Mouse (Mus musculus) WW6 (cell line): ENCODE measurements around the gene Xpo4.

ENCODE experiments used
- DNase-seq: peaks from one replicate; pipeline ENCODE4 v3.0.0-alpha.2; 2013; ENCODE audit warnings: low read depth, low spot score

Gene Xpo4

GRCm38 (mm10) chr14:57609816-57610329 is 55.4 kb downstream of the Xpo4 start:
- no peak for DNase-seq

DNA sequence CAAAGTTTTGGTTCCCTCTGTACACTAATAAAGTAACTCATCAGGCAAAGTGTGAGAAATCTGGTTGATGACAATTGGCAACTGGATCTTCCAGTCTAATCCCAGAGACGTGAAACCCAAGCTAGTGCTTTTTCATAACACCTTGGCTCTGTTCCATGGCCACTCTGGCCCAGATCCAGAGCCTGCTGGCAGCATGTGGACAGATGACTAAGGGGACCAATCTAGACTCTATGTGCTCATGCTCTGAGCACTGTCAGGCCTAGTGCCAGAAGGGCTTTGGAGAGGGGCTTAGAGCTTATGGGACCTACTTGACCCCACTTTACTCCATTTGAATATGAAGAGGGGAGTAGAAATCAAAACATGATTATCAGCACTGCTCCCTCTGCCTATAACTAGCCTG is 57.7 kb downstream of the Xpo4 start:
- no peak for DNase-seq

- no peak for DNase-seq
Observed at GRCm38 (mm10) chr14:57606663-57607365, 58.4 kb downstream of the Xpo4 start.

- no peak for DNase-seq
Observed at GRCm38 (mm10) chr14:57593279-57593678, 72.0 kb downstream of the Xpo4 start.

DNA sequence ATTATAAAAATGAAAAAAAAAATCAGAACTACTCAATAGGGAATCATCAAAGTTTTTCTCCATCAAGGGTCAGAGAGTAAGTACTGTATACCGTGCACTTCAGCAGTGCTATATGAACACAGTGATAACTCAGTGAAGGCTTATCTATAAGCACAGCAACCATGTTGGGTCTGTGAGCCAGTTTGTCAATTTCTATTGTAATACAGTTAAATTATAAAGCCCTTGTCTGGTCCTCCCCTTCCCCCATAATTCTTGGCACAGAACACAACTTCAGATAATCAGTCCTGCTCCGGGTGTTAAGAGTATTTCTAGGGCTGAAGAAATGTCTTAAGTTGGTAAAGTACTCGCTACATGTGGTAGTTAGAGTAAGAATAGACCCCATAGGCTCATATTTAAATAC is 73.4 kb downstream of the Xpo4 start:
- no peak for DNase-seq

DNA sequence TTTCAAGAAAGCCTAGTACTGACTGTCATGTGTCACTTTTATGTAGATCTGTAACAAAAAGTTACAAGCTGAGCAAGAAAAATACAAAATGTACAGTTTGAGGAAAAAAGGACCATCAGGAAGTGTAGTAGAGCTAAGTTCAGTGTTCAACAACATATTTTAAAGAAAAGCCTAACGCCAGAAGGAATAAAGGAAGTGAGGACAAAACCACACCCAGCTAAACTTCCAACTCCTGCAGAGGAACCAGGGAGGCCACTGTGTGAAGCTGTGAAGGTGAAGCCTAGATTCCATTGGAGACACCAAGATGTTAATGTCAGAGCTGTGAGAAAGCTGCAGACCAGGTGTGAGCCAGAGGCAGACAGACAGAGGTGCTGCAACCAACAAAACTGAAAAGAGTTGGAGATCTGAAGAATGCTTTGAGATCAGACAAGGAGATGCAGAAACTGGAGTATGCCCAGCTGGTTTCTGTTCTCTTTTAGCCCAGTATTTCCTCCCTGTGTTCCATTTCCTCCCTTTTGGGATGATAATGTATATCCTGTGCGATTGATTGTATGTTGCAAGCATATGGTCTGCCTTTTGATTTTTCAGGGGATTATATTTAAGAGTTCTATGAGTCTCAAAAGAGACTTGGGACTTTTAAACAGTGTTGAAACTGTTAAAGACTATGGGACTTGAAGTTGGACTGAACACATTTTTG is 88.7 kb downstream of the Xpo4 start:
- DNase-seq, result no peak

- no peak for DNase-seq
Observed at GRCm38 (mm10) chr14:57574792-57575587, 90.2 kb downstream of the Xpo4 start.

DNA sequence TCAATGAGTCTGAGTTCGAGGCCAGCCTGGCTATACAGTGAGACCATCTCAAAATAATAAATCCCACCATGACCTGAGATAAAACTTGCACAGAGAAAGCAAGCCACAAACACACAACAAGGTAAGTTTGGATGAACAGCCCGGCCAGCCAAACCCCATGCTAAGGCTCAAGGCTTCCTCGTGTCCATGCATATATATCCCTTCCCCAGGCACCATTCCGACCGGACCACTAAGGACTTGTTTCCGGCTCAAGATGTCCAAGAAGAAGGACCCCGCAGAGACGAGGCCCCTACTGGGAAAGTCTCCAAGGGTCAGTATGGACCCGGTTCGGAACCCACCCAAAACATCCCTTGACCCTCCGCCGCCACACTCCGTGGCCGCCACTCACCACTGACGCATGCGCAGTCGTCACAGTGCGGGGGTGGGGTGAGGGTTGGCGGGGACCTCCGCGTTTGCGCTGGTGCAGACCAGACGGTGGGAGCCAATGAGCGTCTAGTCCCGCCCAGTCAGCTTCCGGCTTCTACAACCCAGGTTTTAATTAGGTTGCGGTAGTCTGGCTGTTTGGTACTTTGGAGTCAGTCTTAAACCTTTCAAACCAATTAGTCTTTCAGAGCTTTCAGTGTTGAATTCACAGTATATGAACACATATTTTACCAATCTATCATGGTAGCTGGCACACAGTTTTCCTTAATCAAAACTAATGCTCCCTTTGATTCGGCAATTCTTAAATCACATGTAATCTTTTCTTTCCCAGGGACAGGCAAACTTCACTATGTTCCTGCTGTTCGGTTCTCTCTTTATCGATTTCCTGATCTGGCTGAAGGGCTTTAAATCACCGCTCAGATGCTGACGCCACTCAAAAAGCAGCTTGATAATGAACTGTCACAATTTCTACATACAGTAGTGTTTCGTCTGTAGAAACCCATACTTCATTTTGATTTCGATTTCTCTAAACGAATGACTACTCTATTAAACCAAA is 93.8 kb downstream of the Xpo4 start, which contains the start of gene Eef1akmt1:
TSS of gene Eef1akmt1 (minus strand) at position 458 of the 979 bp plus-strand sequence.
- DNase-seq, result peak; percentile 80

GRCm38 (mm10) chr14:57565626-57566025 is 99.6 kb downstream of the Xpo4 start:
- no peak for DNase-seq

GRCm38 (mm10) chr14:57556922-57557321 is 108.3 kb downstream of the Xpo4 start:
- no peak for DNase-seq

- DNase-seq, result no peak
Observed at GRCm38 (mm10) chr14:57555471-57556070, 109.7 kb downstream of the Xpo4 start.

GRCm38 (mm10) chr14:57554434-57554833 is 110.8 kb downstream of the Xpo4 start:
- DNase-seq, result no peak

DNA sequence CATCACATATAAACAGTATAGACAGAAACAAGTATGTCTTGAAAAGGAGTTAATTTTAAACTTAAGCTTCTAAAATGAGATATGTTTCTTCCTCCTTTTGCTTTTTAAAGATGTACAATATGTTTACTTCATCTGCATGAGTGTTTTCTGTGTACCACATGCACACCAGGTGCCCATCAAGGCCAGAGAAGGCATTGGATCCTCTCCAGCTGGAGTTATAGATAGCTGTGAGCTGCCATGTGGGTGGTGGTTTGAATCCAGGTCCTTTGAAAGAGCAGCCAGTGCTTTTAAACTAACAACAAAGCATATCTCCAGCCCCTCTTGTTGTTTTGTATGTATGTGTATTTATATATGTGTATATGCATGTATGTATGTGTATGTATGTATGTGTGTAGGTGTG is 112.3 kb downstream of the Xpo4 start:
- no peak for DNase-seq

DNA sequence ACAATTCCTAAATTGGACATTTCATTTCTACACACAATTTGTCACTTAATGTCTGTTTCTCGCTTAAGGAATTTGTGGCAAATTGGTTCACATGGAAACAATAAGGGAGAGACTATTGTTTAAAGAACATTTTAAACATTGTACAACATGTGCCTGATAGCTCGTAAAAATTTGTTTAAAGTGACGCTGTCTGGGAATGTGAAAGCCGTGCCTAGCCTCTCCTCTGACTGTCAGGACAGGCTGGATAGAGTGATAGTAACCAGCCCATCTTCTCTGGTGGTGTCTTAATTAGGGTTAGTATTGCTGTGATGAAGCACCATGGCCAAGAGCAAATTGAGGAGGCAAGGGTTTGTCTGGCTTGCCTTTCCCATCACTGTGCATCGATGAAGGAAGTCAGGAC is 118.2 kb downstream of the Xpo4 start:
- DNase-seq, result no peak

GRCm38 (mm10) chr14:57546557-57547021 is 118.6 kb downstream of the Xpo4 start:
- no peak for DNase-seq

GRCm38 (mm10) chr14:57546131-57546530 is 119.1 kb downstream of the Xpo4 start:
- DNase-seq, result no peak

- no peak for DNase-seq
Observed at GRCm38 (mm10) chr14:57545526-57545925, 119.7 kb downstream of the Xpo4 start.

DNA sequence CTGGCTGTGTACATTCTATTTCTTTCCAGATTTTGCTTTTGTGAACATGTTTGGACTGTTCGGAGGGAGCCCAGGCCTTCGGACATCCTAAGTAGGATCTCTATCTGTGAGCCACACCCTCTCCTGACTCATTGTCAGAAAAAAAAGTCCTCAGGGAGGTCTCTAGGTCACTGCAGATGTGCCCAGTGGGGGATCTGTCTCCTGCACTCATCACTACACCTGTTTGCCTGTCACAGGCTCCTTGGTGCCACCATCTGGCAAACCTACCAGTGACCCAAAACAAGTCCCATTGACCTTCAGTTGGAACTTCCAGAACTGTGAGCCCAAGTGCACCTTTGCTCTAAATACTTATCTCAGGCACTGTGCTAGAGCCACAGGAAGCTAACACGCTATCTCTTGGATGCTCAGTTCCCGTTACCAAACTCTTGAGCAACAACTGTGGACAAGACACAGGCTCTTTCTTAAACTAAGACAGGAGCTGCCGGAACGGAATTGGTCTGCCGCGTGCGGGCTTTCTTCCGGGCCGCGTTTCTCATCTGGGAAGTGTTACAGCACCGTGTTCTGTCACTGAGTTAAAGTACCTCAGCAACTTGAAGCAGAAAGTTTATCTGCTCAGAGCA is 121.7 kb downstream of the Xpo4 start:
- DNase-seq, result no peak

DNA sequence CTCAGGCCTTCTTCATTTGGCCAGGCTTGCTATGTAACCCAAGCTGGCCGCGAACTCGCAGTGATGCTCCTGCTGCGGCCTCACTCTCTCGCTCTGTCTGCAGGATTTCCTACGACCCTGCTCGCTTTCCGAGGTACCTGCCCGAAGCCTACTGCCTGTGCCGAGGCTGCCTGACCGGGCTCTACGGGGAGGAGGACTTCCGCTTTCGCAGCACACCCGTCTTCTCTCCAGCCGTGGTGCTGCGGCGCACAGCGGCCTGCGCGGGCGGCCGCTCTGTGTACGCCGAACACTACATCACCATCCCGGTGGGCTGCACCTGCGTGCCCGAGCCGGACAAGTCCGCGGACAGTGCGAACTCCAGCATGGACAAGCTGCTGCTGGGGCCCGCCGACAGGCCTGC is 123.0 kb downstream of the Xpo4 start:
- no peak for DNase-seq

DNA sequence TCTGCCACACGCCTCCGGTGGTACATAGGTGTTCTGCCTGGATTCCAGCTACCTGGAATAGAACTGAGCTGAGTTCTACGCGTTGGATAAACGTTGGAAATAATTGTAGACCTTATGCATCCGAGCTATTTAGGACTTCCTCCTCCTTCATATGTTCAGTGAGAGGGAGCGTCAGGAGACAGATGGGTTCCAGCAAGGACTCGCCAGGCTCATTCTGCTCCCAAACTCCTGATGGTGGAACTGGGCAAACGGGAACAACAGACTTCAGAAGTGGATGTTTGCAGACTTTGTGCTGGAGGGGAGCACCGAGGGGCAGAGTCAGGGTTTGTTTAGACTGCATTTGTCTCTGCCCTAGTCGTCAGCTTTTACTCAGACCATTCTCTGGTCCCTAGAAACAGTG is 124.5 kb downstream of the Xpo4 start:
- DNase-seq, result no peak
